Mouse (Mus musculus) B cell, adult 62 days (primary cell): ENCODE results near the gene Nfrkb. TPM values are rescaled to one million over a fixed set of nuclear protein-coding genes. Genes with fewer than 3 reads are reported as not detected.

ENCODE experiments used
- total RNA-seq: library from RNA; stranded (reverse); gene quantifications from 4 replicates; pipeline ENCODE4 v1.2.4, GENCODE M21; 2023

Nfrkb gene
- total RNA-seq, result 76.9 to 91.0 TPM (median 86.3 TPM) in 4 replicates

DNA sequence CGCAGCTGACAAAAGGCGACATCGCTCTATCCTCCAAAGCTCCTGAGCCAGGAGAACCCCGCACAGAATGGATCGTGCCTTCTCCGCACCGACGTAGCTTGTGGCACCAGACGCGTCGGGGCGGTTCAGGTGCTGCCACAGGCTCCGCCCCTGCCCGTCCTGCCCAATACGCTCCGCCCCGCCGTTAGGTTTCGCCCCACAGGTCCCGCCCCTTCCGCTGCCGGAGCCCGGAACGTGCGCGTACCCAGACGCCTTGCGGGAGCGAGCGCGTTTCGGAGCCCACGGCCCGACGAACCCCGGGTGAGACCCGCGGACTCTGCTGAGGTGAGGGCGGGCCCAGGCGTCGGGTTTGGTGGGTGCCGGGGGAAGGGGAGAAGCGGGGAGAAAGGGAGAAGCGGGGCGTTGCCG lies at the start of gene Nfrkb:
Nfrkb (plus strand) TSS at position 246 of the 408 bp plus-strand sequence.

GRCm38 (mm10) chr9:31463692-31464474 lies 77.9 kb downstream of the Nfrkb start, which contains the start of gene Tmem45b:
Gene Tmem45b, minus strand, starts transcription at chr9:31464462.

Other genes starting within 250 kb of the Nfrkb start
- 49.5 to 65.0 TPM (median 58.1 TPM) in 4 replicates for gene Aplp2, start 174.4 kb upstream of the Nfrkb start, total RNA-seq
- 17.2 to 21.1 TPM (median 19.1 TPM) in 4 replicates for gene Prdm10, start 105.7 kb upstream of the Nfrkb start, total RNA-seq
- not detected in 4 replicates for gene Tmem45b, start 78.3 kb downstream of the Nfrkb start, total RNA-seq